Mouse (Mus musculus) embryonic facial prominence, embryonic 11.5 days (tissue): ENCODE measurements around the gene Pheta1. TPM values are rescaled to one million over a fixed set of nuclear protein-coding genes. Genes with fewer than 3 reads are reported as not detected.

Experiments used
- ATAC-seq: fragments of 200-750 bp; cut with Nextera tagmentation; replicated peaks from 2 replicates; pipeline ENCODE4 v1.8.0; 2017; ENCODE audit warnings: low read depth; ENCODE audit not compliant: insufficient number of reproducible peaks, low FRiP score, low TSS enrichment
- DNase-seq: peaks from one replicate; pipeline ENCODE4 v3.0.0-alpha.2; 2015; ENCODE audit warnings: low spot score
- H3K27ac ChIP-seq: fragments of 300-500 bp; sonication (generic); replicated peaks from 2 replicates; pipeline ENCODE4 v1.5.1; 2014; ENCODE audit warnings: mild to moderate bottlenecking, low read depth, low read length, control low read depth
- H3K27me3 ChIP-seq: fragments of 300-500 bp; sonication (generic); 2 replicates; pipeline ENCODE4 v1.6.1; 2014; ENCODE audit warnings: mild to moderate bottlenecking, low read length, moderate library complexity, mixed read lengths; ENCODE audit not compliant: control insufficient read depth, insufficient read depth
- H3K36me3 ChIP-seq: fragments of 300-500 bp; sonication (generic); replicated peaks from 2 replicates; pipeline ENCODE4 v1.6.1; 2014; ENCODE audit warnings: low read depth, mild to moderate bottlenecking, low read length, moderate library complexity, mixed read lengths; ENCODE audit not compliant: control insufficient read depth, insufficient read depth
- H3K4me1 ChIP-seq: fragments of 300-500 bp; sonication (generic); 2 replicates; pipeline ENCODE4 v1.6.1; 2014; ENCODE audit warnings: low read length, mixed read lengths; ENCODE audit not compliant: control insufficient read depth, insufficient read depth
- H3K4me2 ChIP-seq: fragments of 300-500 bp; sonication (generic); 2 replicates; pipeline ENCODE4 v1.6.1; 2014; ENCODE audit warnings: low read depth, mild to moderate bottlenecking, control low read depth, low read length, moderate library complexity
- H3K4me3 ChIP-seq: fragments of 300-500 bp; sonication (generic); 2 replicates; pipeline ENCODE4 v1.5.1; 2014; ENCODE audit warnings: low read depth, low read length, control low read depth
- H3K9ac ChIP-seq: fragments of 300-500 bp; sonication (generic); replicated peaks from 2 replicates; pipeline ENCODE4 v1.6.1; 2014; ENCODE audit warnings: mild to moderate bottlenecking, control low read depth, low read length
- H3K9me3 ChIP-seq: fragments of 300-500 bp; sonication (generic); replicated peaks from 2 replicates; pipeline ENCODE4 v1.6.1; 2016; ENCODE audit warnings: mild to moderate bottlenecking, low read length, inconsistent platforms, mixed read lengths; ENCODE audit not compliant: control insufficient read depth
- WGBS: fragments of 180-500 bp; shearing (Covaris S2); extraction: QIAGEN DNeasy Blood & Tissue Kit; methylation state at CpG from one replicate; pipeline ENCODE4 v1.1.7; 2014; 5-methylcytosine and 5-hydroxymethylcytosine counted together
- polyA plus RNA-seq: library from polyadenylated mRNA; unstranded; fragments of >200 nt; fragmentation: Nextera tagmentation; extraction: Ambion mirVana; gene quantifications from 2 replicates; pipeline ENCODE4 v1.2.1, GENCODE M21; 2014

Pheta1 gene
- polyA plus RNA-seq, 1 experiment from 2014 or later = 25.2 TPM

- peaks cover 14% of the 10 kb centered on the region for H3K36me3 ChIP-seq
- H3K4me3 ChIP-seq = no peak overlapping the region
- H3K27ac ChIP-seq = no peak overlapping the region
- H3K9me3 ChIP-seq = no peaks in the 10 kb centered on the region
- ATAC-seq = no peak
- H3K9ac ChIP-seq = no peak overlapping the region
- no peak for DNase-seq
- WGBS = 97% methylated on average over 3 of the region's 3 CpGs
- H3K4me1 ChIP-seq = no peaks in the 10 kb centered on the region
- H3K4me2 ChIP-seq = no peak overlapping the region
- no peaks in the 10 kb centered on the region for H3K27me3 ChIP-seq
Measured at GRCm38 (mm10) chr5:121820657-121821056, 28.1 kb upstream of the Pheta1 start.

- DNase-seq (no peak), ATAC-seq (no peak)
- Histone ChIP-seq H3K4me1 (no peaks in the 10 kb centered on the region), H3K4me2 (no peak overlapping the region), H3K4me3 (no peak overlapping the region), H3K9ac (no peak overlapping the region), H3K36me3 (peaks cover 14% of the 10 kb centered on the region), H3K27me3 (no peaks in the 10 kb centered on the region), H3K9me3 (no peaks in the 10 kb centered on the region), H3K27ac (no peak overlapping the region)
- 88% methylated on average over 5 of the region's 5 CpGs for WGBS
Measured at GRCm38 (mm10) chr5:121821116-121821515, 27.7 kb upstream of the Pheta1 start.

- no peak overlapping the region for H3K9ac ChIP-seq
- H3K4me3 ChIP-seq = no peak overlapping the region
- peaks cover 14% of the 10 kb centered on the region for H3K36me3 ChIP-seq
- ATAC-seq (no peak), DNase-seq (no peak)
- no peak overlapping the region for H3K4me2 ChIP-seq
- no peaks in the 10 kb centered on the region for H3K9me3 ChIP-seq
- H3K27me3 ChIP-seq = no peaks in the 10 kb centered on the region
- no peak overlapping the region for H3K27ac ChIP-seq
- H3K4me1 ChIP-seq = no peaks in the 10 kb centered on the region
- 77% methylated on average over 5 of the region's 5 CpGs for WGBS
Measured at GRCm38 (mm10) chr5:121821552-121821951, 27.2 kb upstream of the Pheta1 start.

GRCm38 (mm10) chr5:121822786-121823505, 25.8 kb upstream of the Pheta1 start:
- Histone ChIP-seq H3K27ac (no peak overlapping the region), H3K36me3 (peaks cover 9% of the 10 kb centered on the region), H3K4me1 (no peaks in the 10 kb centered on the region), H3K27me3 (no peaks in the 10 kb centered on the region), H3K4me3 (no peak overlapping the region), H3K4me2 (no peak overlapping the region), H3K9me3 (no peaks in the 10 kb centered on the region), H3K9ac (no peak overlapping the region)
- DNase-seq (no peak), ATAC-seq (no peak)
- WGBS = 57% methylated on average over 7 of the region's 7 CpGs

GRCm38 (mm10) chr5:121823668-121824067, 25.1 kb upstream of the Pheta1 start:
- no peak for ATAC-seq
- Histone ChIP-seq H3K36me3 (peaks cover 5% of the 10 kb centered on the region; the same call in 1 of the 2 replicates), H3K9me3 (no peaks in the 10 kb centered on the region), H3K27me3 (peaks cover 4% of the 10 kb centered on the region; the same call in 1 of the 2 replicates), H3K27ac (no peak overlapping the region), H3K4me2 (no peak overlapping the region), H3K4me1 (peaks cover 4% of the 10 kb centered on the region; the same call in 1 of the 2 replicates), H3K9ac (no peak overlapping the region), H3K4me3 (no peak overlapping the region)
- 89% methylated on average over 1 of the region's 1 CpGs for WGBS
- no peak for DNase-seq

- H3K9me3 ChIP-seq = no peaks in the 10 kb centered on the region
- peaks cover 5% of the 10 kb centered on the region; the same call in 1 of the 2 replicates for H3K36me3 ChIP-seq
- peaks cover 4% of the 10 kb centered on the region; the same call in 1 of the 2 replicates for H3K4me1 ChIP-seq
- H3K4me2 ChIP-seq = no peak overlapping the region
- 55% methylated on average over 4 of the region's 4 CpGs for WGBS
- peaks cover 4% of the 10 kb centered on the region; the same call in 1 of the 2 replicates for H3K27me3 ChIP-seq
- H3K9ac ChIP-seq = no peak overlapping the region
- DNase-seq (no peak), ATAC-seq (no peak)
- no peak overlapping the region for H3K4me3 ChIP-seq
- H3K27ac ChIP-seq = no peak overlapping the region
Measured at GRCm38 (mm10) chr5:121824121-121824520, 24.7 kb upstream of the Pheta1 start.

GRCm38 (mm10) chr5:121825606-121826005, 23.2 kb upstream of the Pheta1 start:
- ATAC-seq = no peak
- Histone ChIP-seq H3K4me1 (peaks cover 4% of the 10 kb centered on the region; the same call in 1 of the 2 replicates), H3K4me2 (no peak overlapping the region), H3K27ac (no peak overlapping the region), H3K4me3 (no peak overlapping the region), H3K36me3 (no peaks in the 10 kb centered on the region), H3K9ac (no peak overlapping the region), H3K9me3 (no peaks in the 10 kb centered on the region), H3K27me3 (peaks cover 9% of the 10 kb centered on the region)
- no peak for DNase-seq
- whole genome bisulfite sequencing = 88% methylated on average over 3 of the region's 3 CpGs

- DNase-seq = no peak
- Histone ChIP-seq H3K9me3 (no peaks in the 10 kb centered on the region), H3K27me3 (peaks cover 9% of the 10 kb centered on the region), H3K9ac (no peak overlapping the region), H3K4me3 (no peak overlapping the region), H3K4me2 (no peak overlapping the region), H3K27ac (no peak overlapping the region), H3K36me3 (no peaks in the 10 kb centered on the region), H3K4me1 (peaks cover 4% of the 10 kb centered on the region; the same call in 1 of the 2 replicates)
- 80% methylated on average over 4 of the region's 4 CpGs for WGBS
- ATAC-seq = no peak
Measured at GRCm38 (mm10) chr5:121827876-121828275, 20.9 kb upstream of the Pheta1 start.
